ENCODE assay signal across 8 mouse cellular contexts in the genomic region with DNA sequence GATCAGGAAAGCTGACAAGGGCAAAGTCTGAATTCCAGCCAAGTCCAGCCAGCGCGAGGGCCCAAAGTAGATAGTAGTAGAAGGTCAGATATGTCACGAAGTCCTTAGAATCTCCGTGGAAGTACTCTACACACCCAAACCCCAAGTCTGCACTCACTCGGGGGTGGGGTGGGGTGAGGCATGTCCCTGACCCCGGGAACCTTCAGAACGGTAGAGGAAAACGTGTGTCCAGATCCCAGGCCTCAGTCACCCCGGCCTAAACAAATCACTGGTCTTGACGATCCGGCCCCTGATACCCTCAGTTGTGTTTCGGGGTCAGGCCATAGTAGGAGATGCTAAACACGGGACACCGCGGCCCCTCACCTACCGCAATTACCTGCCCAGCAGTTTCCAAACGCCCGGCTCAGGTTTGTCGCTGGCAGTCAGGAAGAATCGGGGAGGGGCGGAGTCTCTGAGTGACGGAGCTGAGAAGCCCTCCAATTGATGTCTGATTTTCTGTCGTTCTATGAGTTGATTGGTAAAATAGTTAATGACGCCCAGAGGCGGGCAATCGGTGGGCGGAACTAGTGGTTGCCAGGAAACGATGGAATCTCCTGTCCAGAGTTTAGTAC. TPM values are rescaled to one million over a fixed set of nuclear protein-coding genes. Genes with fewer than 3 reads are reported as not detected.
DNase-seq lines count a peak whose midpoint lies in the region; ATAC-seq lines count a peak whose summit lies in the region.

A gene (minus strand): TSS at position 453 of the 611 bp plus-strand sequence.

- no peak within 1 kb of the TSS for H3K27ac ChIP-seq in hindbrain, embryonic 16.5 days (ENCODE audit: low read depth, low read length)
- peak within 1 kb of the TSS; percentile 36 for H3K27ac ChIP-seq in macrophage

- H3K27me3 ChIP-seq in hindbrain, embryonic 16.5 days (replicated peaks; ENCODE audit: control insufficient read depth, insufficient read depth, low read length): no peaks in the 10 kb centered on the region

- DNase-seq in WW6 (ENCODE audit: low read depth, low spot score): peak; percentile 80
- DNase-seq in cerebellum, postnatal 4 days (ENCODE audit: low spot score in 2 of 2): peak; percentile 78 to 87
- DNase-seq in gastrocnemius, adult 18-20 months (ENCODE audit: low spot score): peak; percentile 96
- peak; percentile 95 to 96 for DNase-seq in left cerebral cortex, adult 18-20 months (ENCODE audit: low spot score in 2 of 2)
- DNase-seq in right cerebral cortex, adult 18-20 months: peak; percentile 96
- peak; percentile 84 for DNase-seq in urinary bladder, postnatal 10 days (ENCODE audit: low spot score)

- H3K4me3 ChIP-seq in hindbrain, embryonic 16.5 days (ENCODE audit: low read length): peak within 1 kb of the TSS; percentile 69
- H3K4me3 ChIP-seq in macrophage (ENCODE audit: inconsistent target): peak within 1 kb of the TSS; percentile 96

- H3K79me2 ChIP-seq in macrophage (ENCODE audit: inconsistent target): peaks cover 20% of the 10 kb centered on the region

- WGBS in hindbrain, embryonic 16.5 days: under 1% methylated on average over 28 of the region's 28 CpGs
- WGBS in macrophage (ENCODE audit: missing documents): under 1% methylated on average over 27 of the region's 28 CpGs

- H3K9ac ChIP-seq in hindbrain, embryonic 16.5 days (ENCODE audit: low read depth, low read length): peak within 1 kb of the TSS; percentile 75

- no peaks in the 10 kb centered on the region for H3K9me3 ChIP-seq in hindbrain, embryonic 16.5 days (ENCODE audit: control insufficient read depth, low read length)

- ATAC-seq in hindbrain, embryonic 16.5 days: peak; percentile 98

- H3K4me1 ChIP-seq in hindbrain, embryonic 16.5 days (ENCODE audit: control insufficient read depth, insufficient read depth, low read depth, low read length): peaks cover 10% of the 10 kb centered on the region

- H3K36me3 ChIP-seq in hindbrain, embryonic 16.5 days (ENCODE audit: control insufficient read depth, insufficient read depth, low read length): peaks cover 6% of the 10 kb centered on the region; the same call in 1 of the 2 replicates
- H3K36me3 ChIP-seq in macrophage (ENCODE audit: inconsistent target): peaks cover 26% of the 10 kb centered on the region

- H3K4me2 ChIP-seq in hindbrain, embryonic 16.5 days (ENCODE audit: low read length): peak within 1 kb of the TSS; percentile 82

RNA-seq across cellular contexts. Expression of the gene that starts here (rescaled TPM):
- 1 to 10 TPM; 3.6 to 3.9 TPM for total RNA-seq in gastrocnemius, adult 18-20 months (2021)
- polyA plus RNA-seq in hindbrain, embryonic 16.5 days (2015; fragmentation: Nextera tagmentation; extraction: Ambion mirVana): 41.7 and 44.1 TPM in 2 replicates
- total RNA-seq in left cerebral cortex, adult 18-20 months (2021): 10 to 100 TPM; 47.4 to 48.4 TPM
- total RNA-seq in macrophage (2018; cell fraction: chromatin; rRNA removed): 10 to 100 TPM in 9 of 26 experiments, 1 to 10 TPM in 17; 2.5 to 17.9 (median 7.4) TPM
- 10 to 100 TPM; 12.2 to 27.6 (median 18.7) TPM for total RNA-seq in macrophage (2018; cell fraction: cytosol; rRNA removed)
- 10 to 100 TPM in 8 of 26 experiments, 1 to 10 TPM in 18; 3.0 to 18.4 (median 7.1) TPM for total RNA-seq in macrophage (2018; cell fraction: nucleus; rRNA removed)
- 22.4 to 25.3 TPM (median 25.0 TPM) in 3 replicates for polyA plus RNA-seq in macrophage (2018)

Comparison
In these comparisons a context has a peak if more than half of its experiments do, and no peak if none do; other contexts are left out.
1. RNA of the gene that starts here (total RNA-seq): 47.4 to 48.4 TPM in left cerebral cortex, adult 18-20 months; 3.6 to 3.9 TPM in gastrocnemius, adult 18-20 months; every median in the first group is over 4 times any median in the second.
2. Peak in every context shown above with its lines, with median percentiles within 50 percentile points of each other: DNase-seq.